Mouse (Mus musculus) ES-E14 (cell line): ENCODE measurements around the gene Esr2.

Experiments used
- CHD2 ChIP-seq: IDR thresholded peaks from 2 replicates; pipeline ENCODE4 v1.6.1; 2014; ENCODE audit warnings: mild to moderate bottlenecking, low read depth, low read length, inconsistent platforms
- HCFC1 ChIP-seq: IDR thresholded peaks from 2 replicates; pipeline ENCODE4 v1.6.1; 2012; ENCODE audit warnings: low read length, inconsistent platforms, borderline replicate concordance; ENCODE audit not compliant: insufficient read depth

DNA sequence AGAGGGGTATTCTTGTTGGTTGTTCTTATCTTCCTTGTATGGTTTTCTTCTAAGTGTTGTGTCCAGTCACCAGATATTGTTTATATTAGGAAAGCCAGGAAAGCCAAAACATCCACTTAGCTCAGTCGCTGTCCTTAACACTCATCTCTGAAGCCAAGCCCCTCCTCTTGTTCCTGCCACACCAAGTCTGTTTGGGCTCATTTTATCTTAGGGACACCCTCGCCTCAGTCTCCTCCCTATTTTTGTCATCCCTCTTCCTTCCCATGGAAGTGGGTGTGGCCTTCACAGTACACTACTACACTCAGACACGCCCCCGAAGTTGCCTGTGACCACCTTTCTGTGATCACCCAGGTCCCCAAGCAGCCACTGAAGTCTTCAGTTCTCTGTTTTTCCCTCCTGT is 44.5 kb downstream of the Esr2 start:
- TF ChIP-seq CHD2 = no peak
- TF ChIP-seq HCFC1 = no peak
